Mouse (Mus musculus): ENCODE measurements around the gene Npas4. TPM values are rescaled to one million over a fixed set of nuclear protein-coding genes. Genes with fewer than 3 reads are reported as not detected.

Npas4 gene
- polyA plus RNA-seq, 1 experiment: 0.02 TPM

GRCm38 (mm10) chr19:4992904-4993303 lies 2.8 kb upstream of the Npas4 start:
- Histone ChIP-seq H3K27me3 (ENCODE audit: control insufficient read depth, insufficient read depth, insufficient read length) (no peaks in the 10 kb centered on the region), H3K4me2 (ENCODE audit: low read depth) (peak overlapping the region; percentile 38), H3K36me3 (ENCODE audit: control insufficient read depth, insufficient read depth) (no peaks in the 10 kb centered on the region), H3K79me2 (ENCODE audit: control insufficient read depth, insufficient read depth) (no peaks in the 10 kb centered on the region), H3ac (ENCODE audit: control insufficient read depth, insufficient read length) (no peak overlapping the region), H3K4me3 (no peak overlapping the region)
- TF ChIP-seq MYOG (IDR thresholded peaks at IDR 0.05; ENCODE audit: control insufficient read depth in 1 of 3, insufficient read depth in 1 of 3, insufficient read length in 2 of 3, low read depth in 2 of 3) (peak in 1 of 3 experiments; percentile 31), CEBPB (IDR thresholded peaks at IDR 0.05; ENCODE audit: insufficient read depth, poor library complexity, severe bottlenecking) (no peak), POLR2AphosphoS2 (IDR thresholded peaks at IDR 0.05; ENCODE audit: insufficient read length, low read depth) (no peak), TCF3 (IDR thresholded peaks at IDR 0.05; ENCODE audit: insufficient read length, low read depth) (no peak), E2F4 (IDR thresholded peaks at IDR 0.05; ENCODE audit: insufficient read depth) (no peak), SRF (IDR thresholded peaks at IDR 0.05; ENCODE audit: control insufficient read depth, insufficient read length, low read depth) (no peak), TCF12 (IDR thresholded peaks at IDR 0.05; ENCODE audit: insufficient read depth, poor library complexity, severe bottlenecking) (no peak), USF1 (IDR thresholded peaks at IDR 0.05; ENCODE audit: low read depth) (no peak), POLR2A (IDR thresholded peaks at IDR 0.05; ENCODE audit: insufficient read length, low read depth) (no peak), MYOD1 (IDR thresholded peaks at IDR 0.05; ENCODE audit: control insufficient read depth in 1 of 3, insufficient read length in 2 of 3, low read depth in 2 of 3) (peak in 1 of 3 experiments; percentile 22), REST (IDR thresholded peaks at IDR 0.05; ENCODE audit: insufficient read depth, insufficient read length) (no peak)

- Histone ChIP-seq H3K27me3 (ENCODE audit: control insufficient read depth, insufficient read depth, insufficient read length) (no peaks in the 10 kb centered on the region), H3K4me2 (ENCODE audit: low read depth) (peak overlapping the region; percentile 38), H3K36me3 (ENCODE audit: control insufficient read depth, insufficient read depth) (no peaks in the 10 kb centered on the region), H3K79me2 (ENCODE audit: control insufficient read depth, insufficient read depth) (no peaks in the 10 kb centered on the region), H3K4me3 (no peak overlapping the region), H3ac (ENCODE audit: control insufficient read depth, insufficient read length) (no peak overlapping the region)
- TF ChIP-seq CEBPB (IDR thresholded peaks at IDR 0.05; ENCODE audit: insufficient read depth, poor library complexity, severe bottlenecking): no peak
- no peak for TF ChIP-seq TCF3 (IDR thresholded peaks at IDR 0.05; ENCODE audit: insufficient read length, low read depth)
- no peak for TF ChIP-seq POLR2A (IDR thresholded peaks at IDR 0.05; ENCODE audit: insufficient read length, low read depth)
- no peak for TF ChIP-seq MYOD1 (IDR thresholded peaks at IDR 0.05; ENCODE audit: control insufficient read depth in 1 of 3, insufficient read length in 2 of 3, low read depth in 2 of 3)
- no peak for TF ChIP-seq E2F4 (IDR thresholded peaks at IDR 0.05; ENCODE audit: insufficient read depth)
- TF ChIP-seq MYOG (IDR thresholded peaks at IDR 0.05; ENCODE audit: control insufficient read depth in 1 of 3, insufficient read depth in 1 of 3, insufficient read length in 2 of 3, low read depth in 2 of 3): no peak
- peak; percentile 84 for TF ChIP-seq REST (IDR thresholded peaks at IDR 0.05; ENCODE audit: insufficient read depth, insufficient read length)
- TF ChIP-seq SRF (IDR thresholded peaks at IDR 0.05; ENCODE audit: control insufficient read depth, insufficient read length, low read depth): no peak
Measured at GRCm38 (mm10) chr19:4992371-4992770, 2.3 kb upstream of the Npas4 start.

GRCm38 (mm10) chr19:4990716-4991115 lies 600 bp upstream of the Npas4 start:
- Histone ChIP-seq H3K4me2 (ENCODE audit: low read depth) (no peak overlapping the region), H3K36me3 (ENCODE audit: control insufficient read depth, insufficient read depth) (no peaks in the 10 kb centered on the region), H3ac (ENCODE audit: control insufficient read depth, insufficient read length) (no peak overlapping the region), H3K4me3 (no peak overlapping the region), H3K79me2 (ENCODE audit: control insufficient read depth, insufficient read depth) (no peaks in the 10 kb centered on the region), H3K27me3 (ENCODE audit: control insufficient read depth, insufficient read depth, insufficient read length) (no peaks in the 10 kb centered on the region)
- TF ChIP-seq POLR2AphosphoS2 (IDR thresholded peaks at IDR 0.05; ENCODE audit: insufficient read length, low read depth): no peak
- TF ChIP-seq POLR2A (IDR thresholded peaks at IDR 0.05; ENCODE audit: insufficient read length, low read depth): no peak
- no peak for TF ChIP-seq MYOD1 (IDR thresholded peaks at IDR 0.05; ENCODE audit: control insufficient read depth in 1 of 3, insufficient read length in 2 of 3, low read depth in 2 of 3)
- no peak for TF ChIP-seq MYOG (IDR thresholded peaks at IDR 0.05; ENCODE audit: control insufficient read depth in 1 of 3, insufficient read depth in 1 of 3, insufficient read length in 2 of 3, low read depth in 2 of 3)
- no peak for TF ChIP-seq MAX (IDR thresholded peaks at IDR 0.05; ENCODE audit: low read depth)
- TF ChIP-seq USF1 (IDR thresholded peaks at IDR 0.05; ENCODE audit: low read depth): no peak
- no peak for TF ChIP-seq SRF (IDR thresholded peaks at IDR 0.05; ENCODE audit: control insufficient read depth, insufficient read length, low read depth)
- TF ChIP-seq TCF12 (IDR thresholded peaks at IDR 0.05; ENCODE audit: insufficient read depth, poor library complexity, severe bottlenecking): no peak
- TF ChIP-seq CEBPB (IDR thresholded peaks at IDR 0.05; ENCODE audit: insufficient read depth, poor library complexity, severe bottlenecking): no peak
- TF ChIP-seq E2F4 (IDR thresholded peaks at IDR 0.05; ENCODE audit: insufficient read depth): no peak
- TF ChIP-seq REST (IDR thresholded peaks at IDR 0.05; ENCODE audit: insufficient read depth, insufficient read length): no peak
- no peak for TF ChIP-seq TCF3 (IDR thresholded peaks at IDR 0.05; ENCODE audit: insufficient read length, low read depth)

- TF ChIP-seq TCF12 (IDR thresholded peaks at IDR 0.05; ENCODE audit: insufficient read depth, poor library complexity, severe bottlenecking) (no peak), E2F4 (IDR thresholded peaks at IDR 0.05; ENCODE audit: insufficient read depth) (no peak), MAX (IDR thresholded peaks at IDR 0.05; ENCODE audit: low read depth) (no peak), REST (IDR thresholded peaks at IDR 0.05; ENCODE audit: insufficient read depth, insufficient read length) (peak; percentile 1), MYOD1 (IDR thresholded peaks at IDR 0.05; ENCODE audit: control insufficient read depth in 1 of 3, insufficient read length in 2 of 3, low read depth in 2 of 3) (no peak), POLR2A (IDR thresholded peaks at IDR 0.05; ENCODE audit: insufficient read length, low read depth) (no peak), TCF3 (IDR thresholded peaks at IDR 0.05; ENCODE audit: insufficient read length, low read depth) (no peak), SRF (IDR thresholded peaks at IDR 0.05; ENCODE audit: control insufficient read depth, insufficient read length, low read depth) (no peak)
Measured at GRCm38 (mm10) chr19:4989434-4990255, 471 bp downstream of the Npas4 start.

More at GRCm38 (mm10) chr19:4989434-4990255, 471 bp downstream of the Npas4 start:
- no peak overlapping the region for H3K4me2 ChIP-seq (ENCODE audit: low read depth)
- no peak overlapping the region for H3K4me3 ChIP-seq
- no peaks in the 10 kb centered on the region for H3K36me3 ChIP-seq (ENCODE audit: control insufficient read depth, insufficient read depth)
- H3K79me2 ChIP-seq (ENCODE audit: control insufficient read depth, insufficient read depth): no peaks in the 10 kb centered on the region
- H3ac ChIP-seq (ENCODE audit: control insufficient read depth, insufficient read length): no peak overlapping the region
- H3K27me3 ChIP-seq (ENCODE audit: control insufficient read depth, insufficient read depth, insufficient read length): no peaks in the 10 kb centered on the region

Measured in myocyte (in vitro differentiated cells).